Mouse (Mus musculus) T-cell, adult 2 months (primary cell): ENCODE results near the gene Sdc3.

Experiments used
- DNase-seq: peaks from one replicate; pipeline ENCODE4 v3.0.0; 2022; ENCODE audit warnings: low spot score

Gene Sdc3

GRCm38 (mm10) chr4:130820594-130821255 is 28.4 kb downstream of the Sdc3 start:
- no peak for DNase-seq

- no peak for DNase-seq
Observed at GRCm38 (mm10) chr4:130828851-130829673, 36.7 kb downstream of the Sdc3 start.

- no peak for DNase-seq
Observed at GRCm38 (mm10) chr4:130834122-130834521, 41.8 kb downstream of the Sdc3 start.

GRCm38 (mm10) chr4:130835550-130835949 is 43.2 kb downstream of the Sdc3 start:
- DNase-seq: no peak

GRCm38 (mm10) chr4:130836281-130837061 is 44.1 kb downstream of the Sdc3 start:
- DNase-seq: no peak

GRCm38 (mm10) chr4:130838585-130838984 is 46.2 kb downstream of the Sdc3 start:
- no peak for DNase-seq

- no peak for DNase-seq
Observed at GRCm38 (mm10) chr4:130841107-130841840, 48.9 kb downstream of the Sdc3 start.

- no peak for DNase-seq
Observed at GRCm38 (mm10) chr4:130848814-130849213, 56.5 kb downstream of the Sdc3 start.

- no peak for DNase-seq
Observed at GRCm38 (mm10) chr4:130857661-130858060, 65.3 kb downstream of the Sdc3 start.

GRCm38 (mm10) chr4:130858880-130859279 is 66.5 kb downstream of the Sdc3 start:
- no peak for DNase-seq

- DNase-seq: no peak
Observed at GRCm38 (mm10) chr4:130859467-130859866, 67.1 kb downstream of the Sdc3 start.

GRCm38 (mm10) chr4:130860902-130861652 is 68.7 kb downstream of the Sdc3 start:
- no peak for DNase-seq

GRCm38 (mm10) chr4:130861653-130862208 is 69.4 kb downstream of the Sdc3 start:
- DNase-seq: no peak

- no peak for DNase-seq
Observed at GRCm38 (mm10) chr4:130862538-130862937, 70.2 kb downstream of the Sdc3 start.

- DNase-seq: no peak
Observed at GRCm38 (mm10) chr4:130865460-130865859, 73.1 kb downstream of the Sdc3 start.

- no peak for DNase-seq
Observed at GRCm38 (mm10) chr4:130865901-130866371, 73.6 kb downstream of the Sdc3 start.

- DNase-seq: no peak
Observed at GRCm38 (mm10) chr4:130867940-130868339, 75.6 kb downstream of the Sdc3 start.

- DNase-seq: no peak
Observed at GRCm38 (mm10) chr4:130868803-130869202, 76.5 kb downstream of the Sdc3 start.

GRCm38 (mm10) chr4:130872414-130872813 is 80.1 kb downstream of the Sdc3 start:
- no peak for DNase-seq

- no peak for DNase-seq
Observed at GRCm38 (mm10) chr4:130873440-130873839, 81.1 kb downstream of the Sdc3 start.

- no peak for DNase-seq
Observed at GRCm38 (mm10) chr4:130874601-130875000, 82.3 kb downstream of the Sdc3 start.
